Mouse (Mus musculus): ENCODE measurements around the gene H2afx.
A peak's percentile ranks its signal among the peaks of the same experiment; 100 is the strongest.
"Not testable (repeated sequence)": the region's sequence is repeated elsewhere in the genome, so short reads cannot be mapped to it uniquely, and the experiment has no call there.

H2afx gene

DNA sequence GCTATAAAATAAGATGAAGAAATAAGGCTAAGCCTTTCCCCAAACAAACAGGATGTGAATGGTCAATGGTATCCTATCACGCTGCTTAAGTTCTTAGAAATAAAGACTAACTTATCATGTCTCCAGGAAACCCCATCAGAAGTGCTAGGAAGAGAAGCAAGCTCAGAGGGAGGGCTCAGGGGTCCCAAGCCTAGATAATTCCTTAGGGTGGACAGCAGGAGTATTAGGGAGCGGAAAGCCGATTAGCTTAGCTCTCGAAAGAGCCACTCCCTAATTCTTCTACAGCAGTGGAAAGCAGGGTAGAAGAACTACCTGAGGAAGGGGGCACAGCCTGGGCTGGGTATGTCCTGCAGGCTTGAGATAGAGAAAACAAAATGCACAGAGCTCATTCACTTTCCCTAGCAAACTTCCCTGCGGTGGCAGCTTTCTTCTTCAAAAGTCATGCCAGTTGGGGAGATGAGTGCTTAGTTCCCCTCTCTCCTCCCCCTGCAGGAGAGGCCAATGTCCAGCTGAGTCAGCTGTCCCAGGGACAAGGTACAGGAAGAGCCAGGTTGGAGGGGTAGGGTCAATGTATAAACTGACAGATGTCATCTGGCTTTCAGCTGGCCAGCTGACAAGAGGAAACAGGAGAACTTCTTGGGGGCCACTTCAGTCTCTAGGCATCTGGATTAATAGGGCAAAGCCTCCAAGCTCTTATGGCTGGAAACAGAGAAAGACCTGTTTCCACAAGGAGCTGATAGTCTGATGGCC is 16.2 kb upstream of the H2afx start:
- DNase-seq (ENCODE audit: low read depth, low spot score), result no peak

DNA sequence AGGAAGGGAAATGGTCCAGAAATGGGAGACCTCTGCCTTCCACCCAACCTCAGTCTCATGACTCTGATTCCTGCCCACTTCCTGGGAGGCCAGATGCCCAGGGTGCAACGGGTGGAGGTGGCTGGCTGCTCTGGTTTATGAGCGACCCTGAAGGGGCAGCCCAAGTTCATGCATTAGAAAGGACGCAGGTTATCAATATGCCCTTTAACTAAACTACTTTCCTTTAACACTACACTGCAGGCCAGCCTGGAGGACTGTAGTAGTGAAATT is 15.7 kb upstream of the H2afx start:
- DNase-seq (ENCODE audit: low read depth, low spot score), result no peak

DNA sequence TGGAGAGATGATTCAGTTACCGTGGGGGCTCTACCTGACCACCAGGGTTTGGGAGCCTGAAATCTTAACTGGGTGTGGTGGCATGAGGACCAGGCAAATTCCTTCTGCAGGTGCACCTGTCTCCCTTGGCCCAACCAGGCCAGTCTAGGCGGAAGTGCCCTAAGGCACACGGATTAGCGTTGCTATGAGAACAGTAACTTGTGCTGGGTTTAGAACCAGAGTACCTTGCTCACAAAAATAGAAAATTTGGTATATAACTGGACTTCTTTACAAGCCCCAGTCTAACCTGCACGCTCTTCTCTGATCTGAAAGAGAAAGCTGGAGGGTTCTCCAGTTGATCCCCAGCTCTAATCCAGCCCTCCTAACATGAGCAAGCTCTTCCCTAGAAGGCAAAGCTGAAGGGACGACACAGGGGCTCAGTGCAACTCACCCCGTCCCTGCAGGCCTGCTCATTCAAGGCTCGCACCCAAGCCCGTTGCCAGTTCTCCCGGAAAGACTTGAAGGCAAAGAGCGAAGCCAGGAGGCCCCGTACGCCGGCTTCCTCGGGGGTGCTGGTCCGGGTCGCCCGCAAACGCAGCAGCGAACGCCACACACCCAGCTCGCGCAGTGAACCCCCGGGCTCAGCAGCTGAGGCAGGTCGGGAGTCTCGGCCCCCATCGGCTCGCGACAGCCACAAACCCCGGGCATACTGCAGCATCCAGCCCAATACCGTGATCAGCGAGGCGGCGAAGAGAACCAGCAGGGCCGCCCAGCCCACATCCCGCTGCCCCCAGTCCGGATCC is 15.2 kb upstream of the H2afx start:
- no peak for DNase-seq (ENCODE audit: low read depth, low spot score)

DNA sequence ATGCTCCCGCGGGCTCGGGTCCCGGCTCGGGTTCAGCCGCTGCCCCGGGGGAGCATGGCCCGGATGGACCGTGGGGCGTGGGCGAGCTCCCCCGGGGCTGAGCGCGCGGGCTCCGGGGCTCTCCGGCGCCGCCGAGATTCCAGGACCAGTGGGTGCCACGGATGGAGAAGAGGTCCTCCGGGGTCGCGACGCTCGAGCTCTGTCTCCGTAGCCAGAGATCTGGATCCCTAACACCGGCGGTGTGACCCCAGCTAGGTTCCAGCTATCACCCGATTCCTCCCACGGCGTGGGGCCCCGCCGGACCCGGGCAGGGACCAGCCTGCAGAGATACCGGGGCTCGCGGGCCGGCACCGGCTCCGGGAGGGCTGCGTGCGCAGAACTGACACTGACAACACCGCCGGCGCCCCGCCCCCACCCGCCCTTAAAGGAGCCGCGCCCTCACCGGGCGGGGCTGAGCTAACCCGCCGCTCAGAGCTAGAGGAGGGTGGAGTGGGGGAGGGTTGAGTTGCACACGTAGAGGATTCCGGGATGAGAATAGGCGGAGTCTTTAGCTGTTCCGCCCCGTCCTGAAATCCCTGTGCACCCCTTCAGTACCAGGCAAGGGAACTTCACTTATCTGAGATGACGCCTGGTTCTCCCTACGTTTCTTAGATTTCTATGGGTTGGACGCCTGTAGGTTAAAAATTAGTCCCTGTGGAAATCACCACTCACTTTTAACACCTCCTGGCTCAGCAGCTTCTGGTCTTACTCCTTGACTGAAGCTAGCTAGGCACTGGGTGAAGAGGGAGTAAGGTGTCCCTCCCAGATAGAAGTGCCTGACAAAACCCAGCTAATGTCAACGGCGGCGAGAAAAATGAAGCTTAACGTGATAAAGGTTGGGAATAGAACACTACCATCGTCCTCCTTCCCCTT is 14.4 kb upstream of the H2afx start, which contains the start of gene C2cd2l:
C2cd2l (minus strand) TSS at position 399 of the 912 bp plus-strand sequence.
- DNase-seq (ENCODE audit: low read depth, low spot score), result peak; percentile 97

DNA sequence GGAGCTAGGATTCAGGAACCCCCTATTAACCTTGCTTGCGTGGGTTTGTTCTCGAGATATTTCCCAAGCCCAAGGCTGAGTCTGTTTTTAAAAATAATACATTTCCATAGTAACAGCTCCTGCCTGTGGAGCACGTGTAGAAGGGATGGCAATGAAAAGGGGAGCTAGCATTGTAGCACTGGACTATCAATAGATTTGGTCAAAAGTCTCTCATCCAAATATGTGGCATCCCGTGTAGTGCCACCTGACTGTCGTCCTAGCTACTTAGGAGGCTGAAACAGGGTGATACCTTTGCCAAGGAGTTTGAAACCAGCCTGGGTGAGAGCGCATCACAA is 13.7 kb upstream of the H2afx start:
- DNase-seq (ENCODE audit: low read depth, low spot score), result no peak

DNA sequence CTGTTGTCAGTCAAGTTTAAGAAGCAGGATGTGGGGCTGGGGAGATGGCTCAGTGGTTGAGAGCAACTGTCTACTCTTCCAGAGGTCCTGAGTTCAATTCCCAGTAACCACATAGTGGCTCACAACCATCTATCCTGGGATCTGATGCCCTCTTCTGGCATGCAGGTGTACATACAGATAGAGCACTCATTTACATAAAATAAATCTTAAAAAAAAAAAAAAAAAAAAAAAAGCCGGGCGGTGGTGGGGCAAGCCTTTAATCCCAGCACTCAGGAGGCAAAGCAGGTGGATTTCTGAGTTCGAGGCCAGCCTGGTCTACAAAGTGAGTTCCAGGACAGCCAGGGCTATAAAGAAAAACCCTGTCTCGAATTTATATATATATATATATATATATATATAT is 10.8 kb upstream of the H2afx start:
- not testable (repeated sequence) for DNase-seq (ENCODE audit: low read depth, low spot score)

DNA sequence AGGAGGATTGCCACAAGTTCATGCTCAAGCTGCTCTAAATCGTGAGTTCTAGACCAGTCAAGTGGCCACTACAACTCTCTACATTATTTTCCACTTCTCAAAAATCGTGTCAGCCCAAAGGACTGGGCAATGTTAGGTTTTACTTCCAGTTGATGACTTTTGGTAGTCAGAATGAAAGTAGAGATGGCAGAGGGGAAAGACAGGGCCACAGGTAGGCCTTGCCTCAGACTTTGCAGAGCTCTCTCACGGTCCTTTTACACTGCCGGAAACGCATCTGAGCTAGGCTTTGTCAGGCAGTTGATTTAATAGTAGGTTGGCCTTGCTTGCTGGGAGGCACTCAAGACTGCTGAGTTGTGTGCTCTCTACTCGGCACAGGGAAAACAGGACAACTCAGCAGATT is 10.3 kb upstream of the H2afx start:
- DNase-seq (ENCODE audit: low read depth, low spot score), result no peak

DNA sequence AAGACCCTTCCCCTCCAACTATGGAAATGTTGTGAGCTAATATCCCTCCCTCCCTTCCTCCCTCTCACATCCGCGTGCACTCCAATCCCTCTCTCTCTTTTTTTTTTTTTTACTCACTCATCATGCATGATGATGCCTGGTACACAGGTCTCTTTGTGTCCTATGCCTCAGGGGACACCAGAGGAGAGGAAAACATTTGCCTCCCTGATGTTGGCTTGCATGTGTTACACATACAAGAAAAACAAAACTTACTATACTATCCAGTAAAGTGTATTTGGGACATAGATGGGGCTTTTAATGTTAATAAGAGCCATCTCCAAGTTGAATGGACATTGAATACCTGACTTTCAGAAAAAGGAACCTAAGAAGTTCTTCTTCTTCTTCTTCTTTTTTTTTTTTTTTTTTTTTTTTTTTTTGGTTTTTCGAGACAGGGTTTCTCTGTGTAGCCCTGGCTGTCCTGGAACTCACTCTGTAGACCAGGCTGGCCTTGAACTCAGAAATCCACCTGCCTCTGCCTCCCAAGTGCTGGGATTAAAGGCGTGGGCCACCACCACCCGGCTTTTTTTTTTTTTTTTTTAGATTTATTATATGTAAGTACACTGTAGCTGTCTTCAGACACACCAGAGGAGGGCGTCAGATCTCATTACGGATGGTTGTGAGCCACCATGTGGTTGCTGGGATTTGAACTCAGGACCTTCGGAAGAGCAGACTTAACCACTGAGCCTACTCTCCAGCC is 9.3 kb upstream of the H2afx start:
- DNase-seq (ENCODE audit: low read depth, low spot score), result not testable (repeated sequence)

DNA sequence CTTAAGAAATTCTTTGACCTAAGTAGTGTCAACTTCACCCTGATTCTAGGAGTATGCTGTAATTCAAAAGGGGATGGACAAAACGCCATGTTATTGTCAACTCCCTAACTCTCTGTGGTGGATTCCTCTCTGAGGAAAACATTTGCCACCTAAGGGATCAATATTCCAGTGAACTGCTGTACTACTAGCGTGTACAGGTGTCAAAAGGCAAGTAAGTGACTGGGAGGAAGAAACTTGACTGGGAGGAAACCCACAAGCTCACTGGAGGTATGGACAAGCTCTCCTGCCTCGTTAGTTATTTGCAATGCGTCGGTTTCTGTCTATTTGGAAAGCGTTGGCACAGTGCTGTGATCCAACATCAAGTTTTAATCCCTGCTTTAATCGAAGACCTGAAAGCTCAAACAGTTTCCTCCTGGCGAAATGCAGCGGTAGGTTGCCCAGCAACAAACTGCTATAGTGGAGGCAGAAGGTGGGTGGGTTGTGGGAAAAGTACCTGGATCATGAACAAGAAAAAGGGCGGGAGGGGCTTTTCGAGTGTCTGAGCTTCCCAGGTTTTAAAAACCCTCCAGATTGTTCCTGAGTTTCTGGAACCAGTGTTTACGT is 8.6 kb upstream of the H2afx start, which contains the start of gene Dpagt1:
Dpagt1 (plus strand) TSS at position 252 of the 603 bp plus-strand sequence.
- DNase-seq (ENCODE audit: low read depth, low spot score), result no peak

DNA sequence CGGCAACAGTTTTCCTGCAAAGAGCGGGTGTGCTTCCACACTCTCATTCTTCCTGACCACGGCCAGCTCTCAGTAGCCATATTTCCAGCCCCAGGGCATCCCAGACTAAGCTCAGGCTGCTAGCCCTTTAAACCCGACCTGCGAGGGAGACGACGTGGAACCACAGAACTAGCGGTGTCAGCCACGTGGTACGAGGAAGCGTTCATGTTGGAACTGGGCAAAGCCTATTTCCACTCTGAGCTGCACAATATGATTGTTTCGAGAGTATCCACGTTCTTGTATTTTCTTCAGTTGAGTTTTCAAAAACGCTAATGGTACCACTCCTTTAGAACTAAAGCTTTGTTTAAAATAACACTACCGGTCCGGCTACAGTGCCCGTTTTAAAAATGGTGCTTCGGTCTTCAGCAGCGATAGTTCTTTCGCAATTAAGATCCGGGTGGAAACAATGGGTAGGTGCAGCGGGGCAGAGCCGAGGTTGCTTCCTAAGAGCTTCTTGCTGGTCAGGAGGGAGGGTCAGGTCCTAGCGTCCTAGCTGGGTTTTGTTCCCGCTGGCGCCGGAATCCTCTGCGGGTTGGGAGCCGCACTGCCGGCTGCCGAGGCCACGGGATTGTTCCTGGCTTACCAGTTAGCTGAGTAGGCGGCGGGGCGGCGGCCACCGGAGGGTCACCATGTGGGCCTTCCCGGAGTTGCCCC is 8.0 kb upstream of the H2afx start:
- peak; percentile 81 for DNase-seq (ENCODE audit: low read depth, low spot score)

DNA sequence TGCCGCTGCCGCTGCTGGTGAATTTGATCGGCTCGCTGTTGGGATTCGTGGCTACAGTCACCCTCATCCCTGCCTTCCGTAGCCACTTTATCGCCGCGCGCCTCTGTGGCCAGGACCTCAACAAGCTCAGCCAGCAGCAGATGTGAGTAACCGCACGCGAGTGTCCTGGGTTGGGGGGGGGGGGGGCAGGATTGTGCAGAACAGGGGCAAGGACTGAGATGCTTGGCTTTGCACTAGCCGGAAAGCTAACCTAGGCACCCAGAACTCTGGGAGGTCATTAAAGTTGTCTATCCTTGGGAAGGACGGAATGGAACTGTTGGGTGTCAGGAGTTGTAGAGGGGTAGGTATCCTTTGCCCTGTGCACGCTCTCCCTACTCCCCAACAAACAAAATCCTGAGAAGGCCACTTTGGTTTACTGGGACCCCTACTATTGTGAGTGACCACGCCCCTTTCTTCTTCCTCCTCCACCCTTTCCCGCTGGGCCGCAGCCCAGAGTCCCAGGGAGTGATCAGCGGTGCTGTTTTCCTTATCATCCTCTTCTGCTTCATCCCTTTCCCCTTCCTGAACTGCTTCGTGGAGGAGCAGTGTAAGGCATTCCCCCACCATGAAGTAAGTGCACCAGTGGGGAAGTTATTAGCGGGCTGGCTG is 7.3 kb upstream of the H2afx start:
- no peak for DNase-seq (ENCODE audit: low read depth, low spot score)

DNA sequence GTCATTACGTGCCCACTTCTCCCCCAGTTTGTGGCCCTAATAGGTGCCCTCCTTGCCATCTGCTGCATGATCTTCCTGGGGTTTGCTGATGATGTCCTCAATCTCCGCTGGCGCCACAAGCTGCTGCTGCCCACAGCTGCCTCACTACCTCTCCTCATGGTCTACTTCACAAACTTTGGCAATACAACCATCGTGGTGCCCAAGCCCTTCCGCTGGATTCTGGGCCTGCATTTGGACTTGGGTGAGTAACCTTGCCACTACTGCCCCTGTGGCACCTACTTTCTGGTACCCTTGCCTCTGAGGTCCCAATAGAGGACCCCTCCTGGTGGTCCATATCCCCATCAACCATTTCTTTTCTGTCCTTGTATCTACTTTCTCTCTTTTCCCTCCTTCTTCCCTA is 6.6 kb upstream of the H2afx start:
- DNase-seq (ENCODE audit: low read depth, low spot score), result no peak

DNA sequence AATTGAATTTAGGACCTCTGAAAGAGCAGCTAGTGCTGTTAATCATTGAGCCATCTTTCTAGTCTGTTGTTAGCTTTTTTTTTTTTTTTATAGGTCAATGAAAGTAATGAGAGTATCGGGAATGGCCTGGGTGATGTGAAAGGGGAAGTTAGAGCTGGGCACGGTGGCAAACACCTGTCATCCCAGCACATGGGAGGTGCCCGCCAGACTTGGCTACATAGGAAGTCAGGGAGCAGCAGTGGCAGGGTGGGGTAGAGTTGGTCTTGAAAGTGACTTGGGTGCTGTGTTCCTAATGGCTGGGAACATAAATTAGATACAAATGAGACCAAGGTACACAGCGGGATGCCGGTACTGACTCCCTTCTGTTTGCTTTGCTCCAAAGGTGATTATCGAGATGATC is 3.8 kb upstream of the H2afx start:
- no peak for DNase-seq (ENCODE audit: low read depth, low spot score)

DNA sequence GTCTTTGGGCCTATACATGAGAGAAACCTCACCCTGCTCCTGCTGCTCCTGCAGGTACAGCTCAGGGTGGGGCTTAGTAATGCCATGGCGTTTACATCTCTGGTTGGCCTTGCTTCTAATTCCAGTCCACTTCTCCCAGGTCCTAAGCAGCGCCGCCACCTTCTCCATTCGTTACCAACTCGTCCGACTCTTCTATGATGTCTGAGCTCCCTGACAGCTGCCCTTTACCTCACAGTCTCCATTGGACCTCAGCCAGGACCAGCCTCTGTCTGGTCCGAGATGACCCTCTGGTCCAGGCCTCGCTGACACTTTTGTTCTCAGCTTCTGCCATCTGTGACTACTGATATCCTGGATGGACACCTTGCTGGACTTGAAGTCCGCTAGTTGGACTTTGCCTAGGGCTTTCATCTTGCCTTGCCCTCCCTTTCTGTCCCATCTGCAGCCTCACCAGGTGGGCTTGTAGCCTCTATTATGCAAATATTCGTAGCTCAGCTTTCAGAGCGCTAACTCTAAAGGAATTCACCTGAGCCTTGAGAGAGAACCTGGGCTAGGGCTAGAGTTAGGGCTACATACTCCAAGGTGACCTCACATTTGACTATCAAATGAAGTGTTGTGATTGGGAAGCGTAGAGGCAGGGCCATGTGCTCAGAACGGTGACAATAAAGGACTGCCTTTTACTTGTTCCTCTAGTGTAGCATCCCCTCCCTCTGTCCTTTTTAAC is 1.4 kb upstream of the H2afx start:
- DNase-seq (ENCODE audit: low read depth, low spot score), result no peak

DNA sequence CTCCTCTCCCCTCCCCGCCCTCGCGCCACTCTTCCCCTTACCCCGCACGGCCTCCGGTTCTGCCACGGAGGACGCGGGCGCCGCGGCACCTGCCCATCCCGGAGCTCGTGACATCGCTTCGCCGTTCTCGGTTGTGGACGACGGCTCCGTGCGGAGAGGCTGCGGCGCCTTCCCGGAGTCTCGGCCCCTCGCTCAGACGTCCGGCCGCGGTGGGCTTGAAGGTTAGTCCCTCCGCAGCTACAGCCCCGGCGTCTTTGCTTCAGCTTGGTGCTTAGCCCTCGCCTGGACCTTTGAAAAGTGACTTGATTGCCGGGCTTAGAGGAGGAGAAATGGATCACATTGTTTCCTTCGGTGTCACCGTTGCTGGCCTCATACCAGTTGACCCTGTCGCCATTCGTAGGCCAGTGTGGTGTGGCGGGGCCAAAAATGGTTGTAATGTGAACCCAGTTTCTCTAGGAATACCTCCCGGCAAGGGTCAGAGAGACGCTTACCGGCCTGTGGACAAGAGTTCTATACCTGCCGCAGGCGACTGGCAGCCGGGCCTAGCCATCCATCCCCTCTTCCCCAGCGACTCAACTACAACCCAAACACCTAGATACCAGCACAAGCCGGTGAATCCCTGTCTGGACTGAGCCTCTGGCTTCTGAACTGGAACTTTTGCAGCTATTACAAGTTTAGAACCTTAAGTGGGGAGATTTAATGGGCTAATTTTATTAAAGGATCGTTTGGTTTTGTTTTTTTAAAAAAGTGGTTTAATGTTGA is 1.0 kb downstream of the H2afx start:
- peak; percentile 36 for DNase-seq (ENCODE audit: low read depth, low spot score)

DNA sequence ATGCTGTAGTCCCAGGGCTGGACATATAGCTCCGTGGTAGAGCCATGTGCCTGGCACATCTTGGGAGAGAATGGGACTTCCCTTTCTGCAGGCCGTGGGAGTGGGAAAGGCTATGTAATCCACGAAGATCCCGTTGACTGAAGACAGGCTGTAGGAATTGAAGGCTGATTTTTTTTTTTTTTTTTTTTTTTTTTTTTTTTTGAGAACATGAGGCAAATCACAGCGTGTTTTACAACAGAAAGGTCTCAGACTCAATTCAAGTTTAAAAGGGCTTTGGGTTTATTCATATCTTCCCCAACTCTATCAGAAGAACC is 1.6 kb downstream of the H2afx start:
- DNase-seq (ENCODE audit: low read depth, low spot score), result no peak

DNA sequence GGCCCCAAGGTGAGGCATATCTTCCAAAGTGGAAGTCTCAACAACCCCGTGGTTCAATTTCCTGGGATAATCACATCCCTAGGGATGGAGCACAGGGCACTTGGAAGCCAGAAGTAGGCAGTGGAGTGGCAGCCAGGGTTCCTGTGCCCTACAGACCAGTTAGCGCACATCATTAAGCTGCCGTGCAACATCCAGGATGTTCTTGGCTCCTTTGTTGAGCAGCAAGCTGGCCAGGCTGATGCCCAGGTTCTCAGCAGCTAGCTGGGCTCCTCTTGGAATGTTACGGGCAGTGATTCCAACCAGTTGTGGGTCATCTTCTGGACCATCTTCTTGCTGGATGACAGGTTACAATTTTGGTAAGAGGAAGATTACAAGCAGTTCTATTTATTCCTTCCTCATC is 2.0 kb downstream of the H2afx start:
- not testable (repeated sequence) for DNase-seq (ENCODE audit: low read depth, low spot score)

DNA sequence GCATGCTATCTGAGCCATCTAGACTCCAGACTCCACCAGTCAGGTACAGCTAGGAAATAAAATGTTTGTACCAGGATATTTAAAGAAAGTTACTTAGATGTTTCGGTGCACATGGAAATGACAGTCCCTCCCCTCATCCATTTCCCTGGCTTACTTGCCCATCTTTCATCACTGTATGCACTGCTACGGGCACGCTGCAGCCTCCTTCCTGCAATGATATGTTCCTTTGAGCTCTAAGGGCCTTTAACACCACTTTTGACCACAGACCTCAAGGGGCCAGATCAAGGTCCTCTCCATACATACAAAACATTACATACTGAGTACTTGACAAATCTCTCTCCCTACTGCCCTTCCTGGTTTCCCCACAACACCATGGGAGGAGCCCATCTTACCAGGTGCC is 2.5 kb downstream of the H2afx start:
- no peak for DNase-seq (ENCODE audit: low read depth, low spot score)

Data from mesoderm, embryonic 11.5 days (tissue).